Mouse (Mus musculus): Measurements from ENCODE around the gene Apobec2. TPM values are rescaled to one million over a fixed set of nuclear protein-coding genes. Genes with fewer than 3 reads are reported as not detected.

Gene Apobec2
- total RNA-seq, 2 experiments from 2014 or later: 7.6 to 24.5 TPM

Other genes with a start within 250 kb of the Apobec2 start
- gene Trem1, start 200.2 kb downstream of the Apobec2 start, total RNA-seq (2021): under 1 TPM; 0.08 to 0.25 TPM
- 1 to 10 TPM in 1 of 2 experiments, under 1 TPM in 1; 0.92 to 1.5 TPM for gene Trem3, start 185.2 kb downstream of the Apobec2 start, total RNA-seq (2021)
- gene Treml4, start 168.6 kb downstream of the Apobec2 start, total RNA-seq (2021): 1 to 10 TPM; 1.6 to 2.1 TPM
- 1 to 10 TPM in 1 of 2 experiments, under 1 TPM in 1; 0.87 to 1.2 TPM for gene Treml2, start 133.4 kb downstream of the Apobec2 start, total RNA-seq (2021)
- 1 to 10 TPM in 1 of 2 experiments, under 1 TPM in 1; 0.50 to 1.0 TPM for gene B430306N03Rik, start 116.8 kb downstream of the Apobec2 start, total RNA-seq (2021)
- gene Trem2, start 86.5 kb downstream of the Apobec2 start, total RNA-seq (2021): 1 to 10 TPM; 2.1 to 3.1 TPM
- gene Treml1, start 73.0 kb downstream of the Apobec2 start, total RNA-seq (2021): 1 to 10 TPM in 1 of 2 experiments, under 1 TPM in 1; 0.62 to 1.7 TPM
- 10 to 100 TPM; 28.3 to 35.4 TPM for gene Nfya, start 23.0 kb downstream of the Apobec2 start, total RNA-seq (2021)
- gene Oard1, start 22.9 kb downstream of the Apobec2 start, total RNA-seq (2021): 10 to 100 TPM; 25.6 to 26.9 TPM
- gene Tspo2, start 18.6 kb upstream of the Apobec2 start, total RNA-seq (2021): 1 to 10 TPM; 2.8 to 5.5 TPM
- 1 to 10 TPM in 1 of 2 experiments, not detected in 1; 1.3 TPM for gene Unc5cl, start 22.0 kb upstream of the Apobec2 start, total RNA-seq (2021)

Measured in adrenal gland, postnatal 4 days (tissue).